Mouse (Mus musculus): ENCODE measurements around the gene L2hgdh. TPM values are rescaled to one million over a fixed set of nuclear protein-coding genes. Genes with fewer than 3 reads are reported as not detected.

Gene L2hgdh
- polyA plus RNA-seq, 1 experiment from 2014 or later, result 13.1 TPM

DNA sequence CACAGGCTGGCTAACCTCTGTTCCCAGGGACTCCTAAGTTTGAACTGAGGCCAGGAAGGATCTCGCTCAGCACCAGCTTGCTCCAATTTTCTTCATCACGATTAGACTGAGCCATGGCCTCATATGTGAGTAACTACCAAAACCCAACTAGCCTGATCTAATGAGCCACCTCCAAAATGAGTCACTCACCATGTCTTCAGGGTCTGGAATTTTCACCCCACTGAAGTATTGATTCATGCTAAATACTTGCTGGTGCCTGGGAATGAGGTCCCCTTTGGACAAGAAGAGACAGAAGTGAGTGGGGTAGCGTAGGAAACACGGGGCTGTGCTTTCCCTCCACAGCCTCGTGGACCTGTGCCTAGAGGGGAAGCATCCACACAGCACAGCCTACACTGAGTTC lies 29.3 kb upstream of the L2hgdh start:
- ATAC-seq (ENCODE audit: insufficient read depth) (no peak), DNase-seq (no peak)
- Histone ChIP-seq H3K36me3 (ENCODE audit: insufficient read depth) (no peaks in the 10 kb centered on the region), H3K4me1 (ENCODE audit: insufficient read depth) (0 out of 2 replicates have a peak, but pooled peaks cover 10% of the 10 kb centered on the region), H3K27ac (ENCODE audit: low read depth) (no peak overlapping the region), H3K9me3 (ENCODE audit: low read depth, low read length) (no peaks in the 10 kb centered on the region), H3K9ac (no peak overlapping the region), H3K4me3 (ENCODE audit: low read depth, low read length) (no peak overlapping the region), H3K4me2 (no peak overlapping the region), H3K27me3 (ENCODE audit: insufficient read depth, low read length) (no peaks in the 10 kb centered on the region)
- WGBS, result 77% methylated on average over 5 of the region's 5 CpGs
- TF ChIP-seq CTCF (IDR thresholded peaks at IDR 0.05; ENCODE audit: low read depth), result no peak

- ATAC-seq (ENCODE audit: insufficient read depth) (peak; percentile 75), DNase-seq (peak; percentile 64)
- 17% methylated on average over 10 of the region's 10 CpGs for WGBS
- Histone ChIP-seq H3K4me2 (no peak overlapping the region), H3K9me3 (ENCODE audit: low read depth, low read length) (no peaks in the 10 kb centered on the region), H3K27me3 (ENCODE audit: insufficient read depth, low read length) (no peaks in the 10 kb centered on the region), H3K36me3 (ENCODE audit: insufficient read depth) (no peaks in the 10 kb centered on the region), H3K9ac (no peak overlapping the region), H3K27ac (ENCODE audit: low read depth) (peak overlapping the region; percentile 31; the same call in 1 of the 2 replicates), H3K4me3 (ENCODE audit: low read depth, low read length) (no peak overlapping the region), H3K4me1 (ENCODE audit: insufficient read depth) (0 out of 2 replicates have a peak, but pooled peaks cover 6% of the 10 kb centered on the region)
- TF ChIP-seq CTCF (IDR thresholded peaks at IDR 0.05; ENCODE audit: low read depth), result peak; percentile 24; the same call in 1 of the 2 replicates
These were observed 27.2 kb upstream of the L2hgdh start for GRCm38 (mm10) chr12:69751864-69752341.

- WGBS, result 56% methylated on average over 5 of the region's 5 CpGs
- DNase-seq (no peak), ATAC-seq (ENCODE audit: insufficient read depth) (no peak)
- Histone ChIP-seq H3K27ac (ENCODE audit: low read depth) (no peak overlapping the region), H3K36me3 (ENCODE audit: insufficient read depth) (no peaks in the 10 kb centered on the region), H3K9ac (no peak overlapping the region), H3K4me2 (no peak overlapping the region), H3K4me3 (ENCODE audit: low read depth, low read length) (no peak overlapping the region), H3K27me3 (ENCODE audit: insufficient read depth, low read length) (no peaks in the 10 kb centered on the region), H3K9me3 (ENCODE audit: low read depth, low read length) (no peaks in the 10 kb centered on the region), H3K4me1 (ENCODE audit: insufficient read depth) (no peaks in the 10 kb centered on the region)
- TF ChIP-seq CTCF (IDR thresholded peaks at IDR 0.05; ENCODE audit: low read depth), result no peak
These were observed 19.5 kb upstream of the L2hgdh start for GRCm38 (mm10) chr12:69744138-69744537.

DNA sequence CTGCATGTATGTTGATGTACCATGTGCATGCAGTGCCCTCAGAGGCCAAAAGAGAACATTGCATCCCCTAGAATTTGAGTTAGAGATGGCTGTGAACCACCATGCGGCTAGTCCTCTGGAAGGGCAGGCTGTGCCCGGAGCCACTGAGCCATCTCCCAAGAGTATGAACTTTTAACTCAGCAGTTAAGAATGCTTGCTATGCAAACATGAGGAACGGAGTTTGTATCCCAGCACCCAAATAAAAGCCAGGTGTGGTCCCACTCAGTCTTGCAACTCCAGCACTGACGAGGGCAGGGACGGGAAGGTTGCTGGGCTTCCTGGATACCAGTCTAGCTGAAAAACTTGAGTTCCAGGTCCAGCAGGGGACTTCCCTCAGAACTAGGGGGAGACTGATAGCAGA lies 17.3 kb upstream of the L2hgdh start:
- ATAC-seq (ENCODE audit: insufficient read depth) (no peak), DNase-seq (no peak)
- H3K4me1 ChIP-seq (ENCODE audit: insufficient read depth), result no peaks in the 10 kb centered on the region
- H3K36me3 ChIP-seq (ENCODE audit: insufficient read depth), result no peaks in the 10 kb centered on the region
- H3K9ac ChIP-seq, result no peak overlapping the region
- H3K9me3 ChIP-seq (ENCODE audit: low read depth, low read length), result no peaks in the 10 kb centered on the region
- no peak overlapping the region for H3K4me3 ChIP-seq (ENCODE audit: low read depth, low read length)
- 55% methylated on average over 5 of the region's 5 CpGs for WGBS
- H3K27ac ChIP-seq (ENCODE audit: low read depth), result no peak overlapping the region
- peak; percentile 27; the same call in 1 of the 2 replicates for TF ChIP-seq CTCF (IDR thresholded peaks at IDR 0.05; ENCODE audit: low read depth)
- H3K27me3 ChIP-seq (ENCODE audit: insufficient read depth, low read length), result no peaks in the 10 kb centered on the region
- H3K4me2 ChIP-seq, result no peak overlapping the region

- no peaks in the 10 kb centered on the region for H3K36me3 ChIP-seq (ENCODE audit: insufficient read depth)
- no peak for ATAC-seq (ENCODE audit: insufficient read depth)
- H3K4me3 ChIP-seq (ENCODE audit: low read depth, low read length), result no peak overlapping the region
- no peak for DNase-seq
- no peaks in the 10 kb centered on the region for H3K9me3 ChIP-seq (ENCODE audit: low read depth, low read length)
- TF ChIP-seq CTCF (IDR thresholded peaks at IDR 0.05; ENCODE audit: low read depth), result no peak
- no peak overlapping the region for H3K27ac ChIP-seq (ENCODE audit: low read depth)
- no peaks in the 10 kb centered on the region for H3K4me1 ChIP-seq (ENCODE audit: insufficient read depth)
- no peaks in the 10 kb centered on the region for H3K27me3 ChIP-seq (ENCODE audit: insufficient read depth, low read length)
- H3K4me2 ChIP-seq, result no peak overlapping the region
- H3K9ac ChIP-seq, result no peak overlapping the region
- 69% methylated on average over 3 of the region's 3 CpGs for WGBS
These were observed 9.2 kb upstream of the L2hgdh start for GRCm38 (mm10) chr12:69733923-69734322.

DNA sequence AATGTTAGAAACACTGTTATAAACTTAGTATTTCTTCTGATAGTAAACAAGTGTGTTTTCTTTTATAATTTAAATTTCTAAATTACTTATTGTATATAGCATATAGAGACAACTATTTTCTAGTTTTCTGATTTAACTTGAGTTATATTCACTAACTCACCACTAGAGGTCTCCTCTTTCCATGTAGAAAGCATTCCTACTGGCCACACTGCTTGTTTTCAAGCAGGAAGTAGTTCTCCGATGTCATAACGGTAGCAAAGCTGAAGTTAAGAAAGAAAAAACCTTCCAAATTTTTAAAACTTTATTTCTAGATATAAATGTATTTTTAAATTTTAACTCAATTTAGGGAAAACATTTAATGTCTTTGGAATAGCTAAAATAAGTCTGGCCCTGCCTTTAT lies 8.8 kb upstream of the L2hgdh start:
- WGBS, result 0% methylated on average over 2 of the region's 2 CpGs
- peak; percentile 75 for ATAC-seq (ENCODE audit: insufficient read depth)
- peak; percentile 76 for TF ChIP-seq CTCF (IDR thresholded peaks at IDR 0.05; ENCODE audit: low read depth)

DNA sequence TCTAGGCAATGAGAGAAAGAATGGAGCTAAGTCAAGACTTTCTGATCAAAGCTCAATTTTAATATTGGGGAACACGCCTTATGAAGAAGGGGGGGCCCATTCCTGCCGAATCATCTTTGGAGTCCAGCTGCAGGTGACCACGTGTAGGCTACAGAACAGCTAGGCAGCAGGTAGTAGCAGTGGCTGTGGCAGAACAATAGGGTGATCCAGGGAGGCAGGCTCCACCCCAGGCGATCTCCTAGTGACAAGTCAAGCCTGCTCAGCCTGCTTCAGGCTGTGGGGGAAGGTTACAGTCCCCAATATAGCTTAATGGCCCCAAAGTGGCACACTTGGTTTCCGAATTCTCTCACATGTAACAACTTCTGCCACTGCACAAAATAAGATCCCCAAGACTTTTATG lies 7.5 kb upstream of the L2hgdh start:
- Histone ChIP-seq H3K9me3 (ENCODE audit: low read depth, low read length) (no peaks in the 10 kb centered on the region), H3K27ac (ENCODE audit: low read depth) (no peak overlapping the region), H3K36me3 (ENCODE audit: insufficient read depth) (no peaks in the 10 kb centered on the region), H3K4me1 (ENCODE audit: insufficient read depth) (no peaks in the 10 kb centered on the region), H3K4me3 (ENCODE audit: low read depth, low read length) (no peak overlapping the region), H3K4me2 (no peak overlapping the region), H3K27me3 (ENCODE audit: insufficient read depth, low read length) (no peaks in the 10 kb centered on the region), H3K9ac (no peak overlapping the region)
- TF ChIP-seq CTCF (IDR thresholded peaks at IDR 0.05; ENCODE audit: low read depth), result no peak
- DNase-seq (no peak), ATAC-seq (ENCODE audit: insufficient read depth) (no peak)
- 48% methylated on average over 5 of the region's 5 CpGs for WGBS

More for the DNA sequence above, 8.8 kb upstream of the L2hgdh start:
- Histone ChIP-seq H3K4me2 (no peak overlapping the region), H3K36me3 (ENCODE audit: insufficient read depth) (no peaks in the 10 kb centered on the region), H3K4me3 (ENCODE audit: low read depth, low read length) (no peak overlapping the region), H3K9ac (no peak overlapping the region), H3K27ac (ENCODE audit: low read depth) (no peak overlapping the region), H3K9me3 (ENCODE audit: low read depth, low read length) (no peaks in the 10 kb centered on the region), H3K4me1 (ENCODE audit: insufficient read depth) (no peaks in the 10 kb centered on the region), H3K27me3 (ENCODE audit: insufficient read depth, low read length) (no peaks in the 10 kb centered on the region)
- DNase-seq, result peak; percentile 84

All from lung, embryonic 14.5 days (tissue).